Mouse (Mus musculus): ENCODE measurements around the gene Ugt2b38. TPM values are rescaled to one million over a fixed set of nuclear protein-coding genes. Genes with fewer than 3 reads are reported as not detected.
"Not testable (repeated sequence)": the region's sequence is repeated elsewhere in the genome, so short reads cannot be mapped to it uniquely, and the experiment has no call there.

The Ugt2b38 gene
- polyA plus RNA-seq, 1 experiment = not detected

- TF ChIP-seq CTCF (IDR thresholded peaks at IDR 0.05; ENCODE audit: extremely low read depth, insufficient read depth, low read length) (no peak), POLR2A (IDR thresholded peaks at IDR 0.05; ENCODE audit: extremely low read depth, insufficient read depth, low read length) (no peak)
- Histone ChIP-seq H3K4me1 (ENCODE audit: control insufficient read depth, insufficient read depth, low read length) (no peaks in the 10 kb centered on the region), H3K4me3 (ENCODE audit: insufficient read depth, low read length) (no peak overlapping the region), H3K27ac (ENCODE audit: insufficient read depth, low read length) (no peak overlapping the region)
These were observed 44.2 kb downstream of the Ugt2b38 start for GRCm38 (mm10) chr5:87379825-87380224.

- no peak overlapping the region for H3K27ac ChIP-seq (ENCODE audit: insufficient read depth, low read length)
- no peaks in the 10 kb centered on the region for H3K4me1 ChIP-seq (ENCODE audit: control insufficient read depth, insufficient read depth, low read length)
- TF ChIP-seq POLR2A (IDR thresholded peaks at IDR 0.05; ENCODE audit: extremely low read depth, insufficient read depth, low read length) = no peak
- TF ChIP-seq CTCF (IDR thresholded peaks at IDR 0.05; ENCODE audit: extremely low read depth, insufficient read depth, low read length) = no peak
- H3K4me3 ChIP-seq (ENCODE audit: insufficient read depth, low read length) = no peak overlapping the region
These were observed 48.1 kb downstream of the Ugt2b38 start for GRCm38 (mm10) chr5:87375874-87376383.

- TF ChIP-seq CTCF (IDR thresholded peaks at IDR 0.05; ENCODE audit: extremely low read depth, insufficient read depth, low read length) = no peak
- no peak for TF ChIP-seq POLR2A (IDR thresholded peaks at IDR 0.05; ENCODE audit: extremely low read depth, insufficient read depth, low read length)
- Histone ChIP-seq H3K4me3 (ENCODE audit: insufficient read depth, low read length) (no peak overlapping the region), H3K4me1 (ENCODE audit: control insufficient read depth, insufficient read depth, low read length) (no peaks in the 10 kb centered on the region), H3K27ac (ENCODE audit: insufficient read depth, low read length) (no peak overlapping the region)
These were observed 50.5 kb downstream of the Ugt2b38 start for GRCm38 (mm10) chr5:87373502-87373863.

GRCm38 (mm10) chr5:87372788-87373501 is 51.1 kb downstream of the Ugt2b38 start:
- H3K27ac ChIP-seq (ENCODE audit: insufficient read depth, low read length); H3K4me1 ChIP-seq (ENCODE audit: control insufficient read depth, insufficient read depth, low read length); H3K4me3 ChIP-seq (ENCODE audit: insufficient read depth, low read length): not testable (repeated sequence)

Other genes with a start within 250 kb of the Ugt2b38 start
- not detected in 2 replicates for gene Ugt2b37, start 169.4 kb downstream of the Ugt2b38 start, polyA plus RNA-seq (2012; rRNA removed)
- not detected in 2 replicates for gene Ugt2a3, start 87.0 kb downstream of the Ugt2b38 start, polyA plus RNA-seq (2012; rRNA removed)
- not detected in 2 replicates for gene Ugt2a2, start 58.1 kb upstream of the Ugt2b38 start, polyA plus RNA-seq (2012; rRNA removed)
- gene Gm43638, start 62.6 kb upstream of the Ugt2b38 start, polyA plus RNA-seq (2012; rRNA removed) = not detected in 2 replicates
- not detected in 2 replicates for gene Ugt2a1, start 66.7 kb upstream of the Ugt2b38 start, polyA plus RNA-seq (2012; rRNA removed)
- not detected in 2 replicates for gene Sult1b1, start 114.0 kb upstream of the Ugt2b38 start, polyA plus RNA-seq (2012; rRNA removed)
- gene Sult1d1, start 144.8 kb upstream of the Ugt2b38 start, polyA plus RNA-seq (2012; rRNA removed) = not detected in 2 replicates
- not detected in 2 replicates for gene Sult1e1, start 167.4 kb upstream of the Ugt2b38 start, polyA plus RNA-seq (2012; rRNA removed)
- not detected in 2 replicates for gene Csn1s1, start 242.0 kb upstream of the Ugt2b38 start, polyA plus RNA-seq (2012; rRNA removed)

All from cortical plate, adult 2 months (tissue).